Mouse (Mus musculus) left cerebral cortex, adult 8-10 months (tissue): ENCODE data around the gene Sox1. TPM values are rescaled to one million over a fixed set of nuclear protein-coding genes. Genes with fewer than 3 reads are reported as not detected.
A peak's percentile ranks its signal among the peaks of the same experiment; 100 is the strongest.

ENCODE experiments used
- DNase-seq, 2 experiments: peaks; one replicate each; pipeline ENCODE4 v3.0.0; 2022; ENCODE audit warnings: low spot score in 2 of 2
- total RNA-seq, 4 experiments: library from RNA; stranded (reverse); gene quantifications; 2 replicates each; pipeline ENCODE4 v1.2.4; 2022

Gene Sox1
- total RNA-seq, 4 experiments from 2014 or later: 10.9 to 14.2 (median 13.0) TPM

GRCm38 (mm10) chr8:12417056-12417455 is 22.0 kb downstream of the Sox1 start:
- DNase-seq: no peak

DNA sequence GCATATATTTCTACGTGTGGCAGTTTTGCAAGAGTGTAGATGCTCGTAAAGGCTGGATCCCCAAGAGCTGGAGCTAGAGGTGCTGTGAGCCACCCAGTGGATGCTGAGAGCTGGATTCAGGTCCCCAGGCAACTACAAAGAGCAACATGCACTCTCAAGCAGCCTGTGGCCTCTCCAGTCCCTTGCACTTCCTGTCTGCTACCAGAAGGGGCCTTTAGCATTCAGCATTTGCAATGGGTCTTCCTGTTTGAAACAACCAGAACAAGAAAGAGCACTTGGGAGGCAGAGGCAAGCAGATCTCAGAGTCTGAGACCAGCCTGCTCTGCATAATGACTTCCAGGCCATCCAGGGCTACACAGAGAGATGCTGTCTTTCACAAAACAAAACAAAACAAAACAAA is 25.4 kb downstream of the Sox1 start:
- DNase-seq: no peak

- DNase-seq: no peak
These were observed 30.8 kb downstream of the Sox1 start for GRCm38 (mm10) chr8:12425906-12426305.

- DNase-seq: no peak
These were observed 32.3 kb downstream of the Sox1 start for GRCm38 (mm10) chr8:12427346-12427745.

- DNase-seq: no peak
These were observed 33.0 kb downstream of the Sox1 start for GRCm38 (mm10) chr8:12427886-12428799.

GRCm38 (mm10) chr8:12428931-12429330 is 33.8 kb downstream of the Sox1 start:
- DNase-seq: no peak

DNA sequence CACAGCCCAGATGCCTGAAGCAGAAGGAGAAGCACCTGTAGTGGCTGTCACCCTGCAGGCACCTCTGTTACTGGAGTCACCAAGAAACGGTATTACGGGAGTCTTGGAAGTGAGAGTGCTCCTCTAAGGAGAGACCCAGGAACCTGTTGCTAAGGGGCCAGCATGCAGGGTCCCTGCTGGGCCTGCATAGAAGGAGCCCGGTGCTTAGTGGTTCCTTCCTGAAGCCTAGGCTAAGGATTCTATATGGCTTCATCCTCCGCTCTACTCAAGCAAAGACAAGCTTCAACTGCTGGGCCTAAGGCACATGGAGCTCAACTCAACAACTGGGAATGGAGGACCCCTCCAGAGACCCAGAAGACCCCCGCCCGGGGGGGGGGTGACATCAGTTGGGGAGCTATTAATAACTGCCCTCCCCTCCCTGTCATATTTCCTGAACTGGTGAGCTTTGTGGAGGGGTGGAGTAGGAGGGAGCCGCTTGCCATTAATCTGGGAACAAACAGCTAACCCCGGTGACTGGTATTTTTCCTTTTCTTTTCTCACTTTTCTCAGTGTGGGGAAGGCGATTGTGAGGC is 34.6 kb downstream of the Sox1 start:
- DNase-seq: no peak

- DNase-seq: peak in 1 of 2 experiments; percentile 56
These were observed 35.2 kb downstream of the Sox1 start for GRCm38 (mm10) chr8:12430173-12430899.

- no peak for DNase-seq
These were observed 36.0 kb downstream of the Sox1 start for GRCm38 (mm10) chr8:12430900-12431737.

DNA sequence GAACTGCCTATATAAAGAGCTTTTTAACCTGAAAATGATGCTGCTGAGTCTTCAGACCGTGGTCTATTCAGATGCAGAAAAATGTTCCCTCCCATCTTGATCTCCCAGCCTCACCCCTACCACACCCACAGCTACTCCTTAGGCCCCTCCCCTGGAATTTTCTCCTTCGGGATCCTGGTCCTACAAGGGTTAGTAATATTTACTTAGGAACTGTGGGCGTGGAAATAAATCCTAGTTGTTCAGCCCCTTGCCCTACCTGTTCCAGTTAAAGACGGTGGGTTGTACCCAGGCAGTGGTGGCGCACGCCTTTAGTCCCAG is 36.6 kb downstream of the Sox1 start:
- DNase-seq: no peak

DNA sequence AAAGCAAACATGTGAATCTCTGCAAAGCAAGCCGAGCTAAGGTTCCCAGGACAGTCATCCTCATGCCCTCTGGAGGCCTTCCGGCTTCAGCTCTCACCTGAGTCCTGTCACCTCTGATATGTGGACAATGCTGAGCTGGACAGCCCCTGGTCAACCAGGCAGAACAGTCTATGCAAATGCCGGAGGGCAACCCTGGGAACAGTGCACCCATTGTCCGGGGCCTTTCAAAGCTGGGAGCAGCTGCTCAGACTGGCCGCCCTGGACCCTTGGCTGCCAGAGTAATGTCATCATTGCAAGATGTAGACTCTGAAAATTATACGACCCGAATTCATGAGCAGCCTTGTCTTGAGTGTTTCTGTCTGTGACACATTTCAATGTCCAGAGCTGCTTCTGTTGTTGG is 37.5 kb downstream of the Sox1 start:
- no peak for DNase-seq

- DNase-seq: no peak
These were observed 39.7 kb downstream of the Sox1 start for GRCm38 (mm10) chr8:12434771-12435170.

DNA sequence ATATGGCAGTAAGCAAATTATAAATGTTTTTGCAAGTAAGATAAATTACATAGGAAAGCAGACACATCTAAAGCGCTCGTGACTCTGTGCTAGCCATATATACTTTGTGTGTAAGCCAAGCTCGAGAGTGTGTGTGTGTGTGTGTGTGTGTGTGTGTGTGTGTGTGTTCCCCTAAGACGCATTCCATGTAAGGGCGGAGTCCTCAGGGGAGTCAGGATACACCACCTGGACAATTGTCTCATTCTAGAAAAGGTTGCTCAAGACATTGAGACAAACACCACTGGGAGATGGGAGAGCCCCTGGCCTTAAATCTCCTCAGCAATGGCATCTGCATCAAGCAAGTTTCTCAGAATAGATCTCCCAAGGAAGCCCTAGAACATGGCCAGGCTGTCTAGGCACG is 42.9 kb downstream of the Sox1 start:
- no peak for DNase-seq

- no peak for DNase-seq
These were observed 43.9 kb downstream of the Sox1 start for GRCm38 (mm10) chr8:12439044-12439443.

DNA sequence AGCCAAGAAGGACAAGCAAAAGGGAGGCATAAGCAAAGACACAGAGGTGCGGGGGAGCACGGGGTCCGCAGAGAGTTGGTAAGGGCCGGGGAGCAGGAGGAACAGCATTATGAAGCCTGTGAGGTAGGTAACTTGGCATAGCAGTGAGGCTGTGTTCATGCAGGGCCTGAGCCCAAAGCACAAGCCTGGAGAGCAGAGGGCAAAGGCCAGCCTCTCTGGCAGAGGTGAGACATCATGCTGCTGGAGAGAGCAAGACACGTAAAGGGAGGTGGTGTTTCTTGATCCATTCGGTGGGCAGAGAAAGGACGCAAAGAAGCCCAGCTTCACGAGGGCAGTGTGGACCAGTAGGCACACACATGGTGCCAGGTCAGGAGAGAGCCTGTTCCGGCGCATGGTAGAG is 44.8 kb downstream of the Sox1 start:
- no peak for DNase-seq

GRCm38 (mm10) chr8:12440997-12441396 is 45.9 kb downstream of the Sox1 start:
- no peak for DNase-seq

DNA sequence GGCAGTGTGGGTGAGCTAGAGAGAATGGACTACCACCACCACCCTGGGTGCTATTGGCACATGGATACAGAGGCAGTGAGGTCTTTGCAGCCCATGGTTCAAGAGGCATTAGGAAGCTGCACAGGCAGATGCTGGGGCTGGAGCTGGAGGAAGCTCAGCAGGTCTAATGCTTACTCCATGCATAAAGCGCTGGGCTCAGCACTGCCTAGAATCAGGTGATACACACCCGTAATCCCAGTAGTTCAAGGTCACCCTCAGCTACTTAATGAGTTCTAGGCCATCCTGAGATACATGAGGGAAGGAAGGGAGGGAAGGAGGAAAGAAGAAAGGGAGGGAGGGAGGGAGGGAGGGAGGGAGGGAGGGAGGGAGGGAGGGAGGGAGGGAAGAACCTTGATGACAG is 50.2 kb downstream of the Sox1 start:
- DNase-seq: no peak

DNA sequence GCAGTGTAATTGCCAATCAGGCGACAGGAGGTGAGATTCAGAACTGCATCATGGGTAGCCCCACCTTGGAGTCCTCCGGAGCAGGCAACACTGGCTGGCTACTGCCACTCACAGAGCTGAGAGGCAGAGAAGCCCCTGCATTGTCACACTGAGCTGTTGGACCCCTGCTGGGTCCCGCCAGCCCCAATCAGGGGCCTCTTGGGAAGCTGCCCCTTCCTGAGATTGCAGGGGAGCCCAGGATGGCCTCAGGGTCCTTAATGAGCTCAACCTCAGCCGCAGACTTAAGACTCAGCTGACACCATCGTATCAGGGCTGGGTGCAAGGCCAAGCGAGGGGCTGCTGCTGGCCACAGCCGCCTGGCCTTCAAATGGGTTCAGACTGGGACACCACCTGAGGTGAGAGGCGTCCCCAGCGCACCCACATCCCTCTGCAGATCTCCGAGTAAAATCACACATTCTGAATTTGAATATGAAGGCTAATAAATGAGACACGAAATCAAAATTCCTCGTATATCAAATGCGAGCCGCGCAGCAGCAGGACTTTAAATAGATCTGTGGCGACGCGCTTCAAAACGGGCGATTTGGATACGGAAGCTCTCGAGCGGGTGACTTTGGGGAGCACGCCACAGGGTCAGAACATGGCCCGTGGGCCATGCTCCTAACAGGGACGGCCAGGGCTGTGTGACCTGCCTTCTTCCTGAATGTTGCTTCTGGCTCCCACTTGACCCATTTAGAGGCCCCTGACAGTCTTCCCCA is 51.0 kb downstream of the Sox1 start:
- no peak for DNase-seq
